Mouse (Mus musculus): Measurements from ENCODE around the gene Plekhh2.

Plekhh2 gene

GRCm38 (mm10) chr17:84511682-84512515, at the start of gene Plekhh2:
Gene Plekhh2, plus strand, starts transcription at chr17:84511895.
- peak in 1 of 2 experiments; percentile 26 for DNase-seq (ENCODE audit: low spot score in 2 of 2)

GRCm38 (mm10) chr17:84465753-84466608, 45.7 kb upstream of the Plekhh2 start, which contains the start of gene Thada:
Gene Thada, minus strand, starts transcription at chr17:84466205.
- DNase-seq (ENCODE audit: low spot score in 2 of 2): peak; percentile 97 to 98

GRCm38 (mm10) chr17:84474312-84474711, 37.4 kb upstream of the Plekhh2 start:
- DNase-seq (ENCODE audit: low spot score in 2 of 2): no peak

GRCm38 (mm10) chr17:84477176-84477575, 34.5 kb upstream of the Plekhh2 start:
- no peak for DNase-seq (ENCODE audit: low spot score in 2 of 2)

- DNase-seq (ENCODE audit: low spot score in 2 of 2): no peak
Observed at GRCm38 (mm10) chr17:84478276-84478675, 33.4 kb upstream of the Plekhh2 start.

- DNase-seq (ENCODE audit: low spot score in 2 of 2): no peak
Observed at GRCm38 (mm10) chr17:84480464-84481355, 31.0 kb upstream of the Plekhh2 start.

GRCm38 (mm10) chr17:84482831-84483230, 28.9 kb upstream of the Plekhh2 start:
- DNase-seq (ENCODE audit: low spot score in 2 of 2): no peak

GRCm38 (mm10) chr17:84483673-84484320, 27.9 kb upstream of the Plekhh2 start:
- no peak for DNase-seq (ENCODE audit: low spot score in 2 of 2)

GRCm38 (mm10) chr17:84487415-84487814, 24.3 kb upstream of the Plekhh2 start:
- no peak for DNase-seq (ENCODE audit: low spot score in 2 of 2)

- DNase-seq (ENCODE audit: low spot score in 2 of 2): no peak
Observed at GRCm38 (mm10) chr17:84492255-84492880, 19.3 kb upstream of the Plekhh2 start.

- DNase-seq (ENCODE audit: low spot score in 2 of 2): no peak
Observed at GRCm38 (mm10) chr17:84497026-84497425, 14.7 kb upstream of the Plekhh2 start.

GRCm38 (mm10) chr17:84497559-84497958, 14.1 kb upstream of the Plekhh2 start:
- no peak for DNase-seq (ENCODE audit: low spot score in 2 of 2)

- DNase-seq (ENCODE audit: low spot score in 2 of 2): no peak
Observed at GRCm38 (mm10) chr17:84497972-84498604, 13.6 kb upstream of the Plekhh2 start.

- DNase-seq (ENCODE audit: low spot score in 2 of 2): no peak
Observed at GRCm38 (mm10) chr17:84498639-84499038, 13.1 kb upstream of the Plekhh2 start.

GRCm38 (mm10) chr17:84502341-84502740, 9.4 kb upstream of the Plekhh2 start:
- no peak for DNase-seq (ENCODE audit: low spot score in 2 of 2)

GRCm38 (mm10) chr17:84505922-84506321, 5.8 kb upstream of the Plekhh2 start:
- no peak for DNase-seq (ENCODE audit: low spot score in 2 of 2)

GRCm38 (mm10) chr17:84508736-84509135, 3.0 kb upstream of the Plekhh2 start:
- DNase-seq (ENCODE audit: low spot score in 2 of 2): no peak

- no peak for DNase-seq (ENCODE audit: low spot score in 2 of 2)
Observed at GRCm38 (mm10) chr17:84509176-84509575, 2.5 kb upstream of the Plekhh2 start.

- DNase-seq (ENCODE audit: low spot score in 2 of 2): no peak
Observed at GRCm38 (mm10) chr17:84510355-84510754, 1.3 kb upstream of the Plekhh2 start.
